Mouse (Mus musculus): ENCODE measurements around the gene Pde4d.
A peak's percentile ranks its signal among the peaks of the same experiment; 100 is the strongest.

Pde4d gene

DNA sequence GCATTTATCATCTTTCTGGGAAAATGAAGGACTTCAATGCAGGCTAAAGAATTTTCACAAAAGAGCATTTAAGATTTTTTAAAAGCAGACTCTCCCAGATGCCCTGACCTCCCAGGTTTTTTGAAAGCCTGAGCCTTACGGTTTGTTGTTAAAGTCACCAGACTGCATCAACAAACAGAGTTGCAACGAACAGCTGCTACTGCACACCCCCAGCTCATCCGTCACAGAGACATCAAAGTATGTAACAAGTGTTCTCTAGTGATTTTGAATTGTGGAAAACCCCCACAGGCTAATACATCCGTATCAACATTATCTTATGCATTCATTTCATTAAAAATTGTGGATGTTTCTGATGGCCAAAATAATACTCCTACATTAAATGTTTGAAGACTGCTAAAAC is 841.2 kb downstream of the Pde4d start:
- no peak for DNase-seq (ENCODE audit: low read depth, low spot score)

DNA sequence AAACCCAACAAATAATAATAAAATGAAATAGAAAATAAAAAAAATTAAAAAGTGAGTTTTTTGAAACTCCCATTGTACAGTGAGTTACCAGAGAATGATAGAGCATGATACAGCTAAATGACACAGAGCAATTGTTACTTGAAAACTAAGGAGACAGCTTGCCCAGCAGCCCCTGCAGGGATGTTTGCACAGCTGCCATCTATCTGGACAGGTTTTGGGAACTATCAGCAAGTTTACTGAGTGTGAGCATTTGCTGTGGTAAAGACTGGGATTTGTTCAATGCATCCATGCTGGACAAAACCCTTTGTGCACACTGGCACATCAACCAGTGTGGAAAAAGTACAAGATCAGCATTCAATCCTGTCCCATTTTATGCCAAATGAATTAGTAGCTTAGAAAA is 843.3 kb downstream of the Pde4d start:
- DNase-seq (ENCODE audit: low read depth, low spot score) = no peak

DNA sequence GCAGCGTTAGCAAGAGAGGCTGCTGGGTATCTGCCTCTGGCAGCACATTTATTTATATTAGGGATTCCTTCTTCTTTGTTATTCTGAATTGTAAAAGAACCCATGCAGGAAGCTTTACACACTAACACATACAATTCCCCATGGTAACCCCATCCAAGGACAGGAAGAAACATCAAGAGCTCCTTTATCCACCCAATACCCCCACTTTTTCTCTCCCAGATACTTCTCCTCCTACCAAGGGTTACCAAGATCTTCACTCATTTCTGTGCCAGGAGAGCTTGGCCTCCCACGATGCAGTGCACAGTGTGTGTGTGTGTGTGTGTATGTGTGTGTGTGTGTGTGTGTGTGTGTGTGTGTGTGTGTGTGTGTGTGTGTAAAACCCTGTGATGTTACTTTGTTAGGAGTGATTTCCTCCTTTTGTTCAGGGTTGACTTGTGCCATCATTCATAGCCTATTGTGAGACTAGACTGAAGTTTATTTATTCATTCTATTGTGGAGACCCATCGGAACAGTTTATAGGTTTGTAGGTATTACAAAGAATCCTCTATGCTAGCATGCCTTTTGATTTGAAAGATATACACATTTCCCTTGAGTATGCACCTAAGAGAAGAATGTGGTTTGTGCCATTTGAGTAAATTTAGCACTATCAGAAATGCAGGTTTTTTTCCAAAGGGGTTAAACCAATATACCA is 846.7 kb downstream of the Pde4d start:
- no peak for DNase-seq (ENCODE audit: low read depth, low spot score)

DNA sequence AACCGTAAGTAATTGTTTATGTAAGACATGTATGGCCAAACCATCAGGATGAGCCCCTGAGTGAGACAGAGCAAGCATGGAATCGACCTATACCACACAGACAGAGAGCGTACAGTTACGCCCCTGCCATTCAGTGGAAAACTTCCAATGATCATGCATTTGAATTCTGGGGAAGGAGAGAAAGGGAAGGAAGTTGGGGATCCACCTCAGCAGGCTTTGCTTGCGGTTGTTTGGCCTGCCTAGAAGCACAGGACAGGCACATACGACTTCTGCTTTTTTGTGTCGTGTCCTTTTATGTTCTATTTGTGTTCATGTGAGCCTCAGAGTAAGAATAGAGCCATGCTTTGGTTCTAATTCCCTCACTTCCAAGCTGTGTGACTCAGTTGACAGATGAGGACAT is 849.1 kb downstream of the Pde4d start:
- no peak for DNase-seq (ENCODE audit: low read depth, low spot score)

DNA sequence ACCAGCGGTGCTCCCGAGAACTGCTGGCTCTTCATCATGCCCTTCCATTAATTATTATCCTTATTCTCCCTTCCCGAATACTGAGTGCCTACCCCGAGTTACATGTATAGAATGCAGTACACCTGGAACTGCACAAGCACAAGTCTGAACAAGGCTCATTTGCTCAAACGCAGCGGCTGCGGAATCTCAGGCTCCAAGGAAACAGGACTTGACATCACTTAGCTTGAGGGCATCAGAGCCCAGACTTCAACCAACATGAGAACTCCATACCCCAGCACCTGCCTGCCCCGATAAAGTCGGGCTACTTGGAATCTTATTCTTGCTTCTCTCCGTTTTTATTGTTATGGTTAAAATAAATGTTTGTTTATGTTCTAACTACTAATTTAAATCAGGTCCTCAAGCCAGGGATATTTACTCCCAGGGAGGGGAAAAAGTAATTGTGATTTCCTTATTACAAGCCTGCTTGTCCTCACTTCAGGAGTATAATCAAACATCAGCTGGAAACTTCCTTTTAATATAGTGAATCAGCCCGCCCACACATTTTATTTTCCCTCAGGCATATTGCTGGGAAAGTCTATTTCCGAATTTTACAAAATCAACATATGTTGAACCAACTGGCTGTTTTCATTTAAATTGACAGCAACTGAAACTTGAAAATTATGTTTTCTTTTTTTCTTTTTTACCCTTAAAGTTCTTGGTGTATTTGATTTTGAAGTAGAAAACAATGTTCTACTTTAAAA is 849.9 kb downstream of the Pde4d start:
- DNase-seq (ENCODE audit: low read depth, low spot score) = no peak

DNA sequence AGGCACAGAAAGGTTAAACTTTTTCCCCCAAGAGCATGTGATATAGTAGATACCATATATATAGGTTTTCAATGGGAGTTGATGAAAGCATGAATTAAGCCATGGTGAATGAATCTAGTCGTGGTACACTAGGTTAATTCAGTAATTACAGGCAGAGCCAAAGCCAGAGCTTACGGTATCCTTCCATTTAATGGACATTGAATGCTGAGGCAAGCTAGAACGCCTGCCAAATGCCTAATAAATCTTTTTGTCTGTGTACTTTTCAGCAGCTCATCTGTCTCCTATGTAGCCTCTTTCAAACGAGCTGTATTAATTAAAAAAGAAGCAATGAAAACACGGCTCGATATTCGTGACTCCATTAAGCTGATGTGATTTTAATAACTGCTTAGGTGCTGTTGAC is 862.8 kb downstream of the Pde4d start:
- DNase-seq (ENCODE audit: low read depth, low spot score) = no peak

DNA sequence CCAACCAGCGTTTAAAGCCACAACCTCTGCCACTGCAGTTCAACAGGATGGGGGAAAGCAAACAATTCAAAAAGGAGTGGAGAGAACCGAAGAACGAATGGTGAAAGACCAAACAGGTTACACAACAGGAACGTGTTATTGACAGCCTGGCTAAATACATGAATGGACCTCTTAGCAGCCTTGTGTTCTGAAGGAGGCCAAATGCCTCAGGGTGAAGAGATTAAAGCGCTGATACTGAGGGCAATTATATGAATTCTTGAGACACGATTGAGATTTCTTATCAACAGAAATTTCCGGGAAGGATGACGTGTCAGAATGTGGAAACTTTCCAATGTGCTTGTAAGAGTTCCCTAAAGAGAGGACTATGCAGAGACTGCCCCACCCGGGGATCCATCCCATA is 865.9 kb downstream of the Pde4d start:
- DNase-seq (ENCODE audit: low read depth, low spot score) = no peak

DNA sequence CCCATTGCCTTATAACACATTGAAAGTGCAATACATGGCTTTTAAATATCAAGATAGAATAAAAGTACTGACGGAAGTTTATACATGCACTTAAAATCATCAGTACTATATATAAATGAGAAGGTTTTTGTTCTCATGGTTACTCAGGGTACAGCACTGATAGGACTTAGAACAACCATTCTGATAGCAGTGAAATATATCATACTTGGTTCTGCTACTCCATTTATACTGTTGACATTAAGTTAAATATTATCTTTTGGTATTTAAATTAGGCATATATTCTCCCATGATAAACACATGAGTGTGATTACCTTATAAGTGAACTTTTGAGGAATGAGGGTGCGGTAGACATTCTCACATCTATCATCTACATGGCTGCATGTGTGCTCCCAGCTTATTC is 867.9 kb downstream of the Pde4d start:
- no peak for DNase-seq (ENCODE audit: low read depth, low spot score)

DNA sequence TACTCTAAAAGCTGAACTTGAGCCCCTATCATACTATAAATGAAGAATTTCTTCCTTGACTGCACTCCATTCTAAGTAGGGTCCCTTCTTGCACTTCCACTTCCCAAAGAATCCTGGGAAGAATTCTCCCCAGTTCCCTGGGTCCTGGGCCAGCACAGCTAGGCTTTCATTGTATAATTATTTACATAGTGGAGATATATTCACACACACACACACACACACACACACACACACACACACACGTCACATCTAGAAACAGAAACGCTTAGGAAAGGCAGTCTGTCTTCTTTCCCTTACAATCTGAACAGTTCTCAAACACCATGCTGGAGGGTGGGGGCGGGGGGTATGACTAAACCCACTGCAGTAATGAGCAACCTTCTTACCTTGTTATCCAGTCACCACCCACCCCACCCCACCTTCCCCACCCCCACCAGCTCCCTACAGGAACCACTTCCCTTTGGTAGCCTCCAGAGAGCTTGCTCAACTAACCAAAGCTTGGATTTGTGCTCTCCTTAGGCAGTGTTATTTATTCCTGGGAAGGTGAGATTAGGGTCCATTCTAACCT is 868.8 kb downstream of the Pde4d start:
- no peak for DNase-seq (ENCODE audit: low read depth, low spot score)

DNA sequence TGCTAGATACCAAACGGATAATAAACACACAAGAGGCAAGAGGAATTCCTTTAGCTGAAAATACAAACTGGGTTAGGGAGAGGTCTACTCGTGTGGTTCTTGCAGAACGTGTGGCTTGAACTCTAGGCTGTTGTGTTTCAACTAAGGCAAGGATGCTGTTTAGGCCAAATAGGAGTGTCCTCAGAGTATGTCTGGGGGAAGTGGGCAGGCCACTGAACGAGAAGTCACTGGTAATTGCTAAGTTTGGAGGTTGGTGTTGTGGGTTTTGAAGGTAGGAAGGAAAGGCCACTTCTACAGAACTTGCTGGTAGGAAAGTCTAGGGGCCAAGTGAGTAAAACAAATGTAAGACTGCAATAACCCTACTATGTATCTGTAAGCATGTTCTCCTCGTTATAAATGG is 876.3 kb downstream of the Pde4d start:
- DNase-seq (ENCODE audit: low read depth, low spot score) = no peak

DNA sequence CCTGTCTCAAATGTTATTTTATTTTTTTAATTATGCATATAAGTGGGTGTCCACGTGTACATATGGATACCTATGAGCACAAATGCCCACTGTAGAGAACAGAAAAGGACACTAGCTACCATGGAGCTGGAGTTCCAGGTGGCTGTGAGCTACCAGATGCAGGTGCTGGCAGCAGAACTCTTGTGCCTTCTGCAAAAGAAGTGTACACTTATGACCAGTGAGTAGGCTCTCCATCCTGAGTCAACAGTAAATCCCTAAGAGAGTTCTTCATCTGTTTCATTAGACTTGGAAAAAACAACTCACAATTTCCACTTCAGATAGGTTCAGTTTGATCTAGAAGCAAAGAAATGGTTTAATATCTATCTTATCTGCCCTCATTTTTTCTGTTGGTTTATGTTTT is 881.8 kb downstream of the Pde4d start:
- DNase-seq (ENCODE audit: low read depth, low spot score) = no peak

DNA sequence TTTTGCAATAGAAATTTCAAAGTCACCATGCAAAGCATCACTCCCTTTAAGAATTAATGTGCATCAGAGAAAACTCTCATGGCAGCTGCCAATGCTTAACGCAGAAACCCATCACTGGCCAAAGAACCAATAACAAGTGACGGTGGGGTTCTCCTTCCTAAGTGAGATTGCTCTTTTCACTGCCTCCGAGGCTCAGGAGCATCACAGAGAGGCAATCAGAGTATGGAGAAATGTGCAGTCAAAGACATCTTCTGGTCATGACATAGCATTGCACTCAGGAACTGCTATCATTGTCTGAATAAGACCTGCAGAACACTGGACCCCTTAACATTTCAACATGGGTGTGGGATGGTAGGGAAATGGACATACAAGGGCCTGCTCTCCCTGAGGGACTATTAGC is 892.2 kb downstream of the Pde4d start:
- DNase-seq (ENCODE audit: low read depth, low spot score) = no peak

DNA sequence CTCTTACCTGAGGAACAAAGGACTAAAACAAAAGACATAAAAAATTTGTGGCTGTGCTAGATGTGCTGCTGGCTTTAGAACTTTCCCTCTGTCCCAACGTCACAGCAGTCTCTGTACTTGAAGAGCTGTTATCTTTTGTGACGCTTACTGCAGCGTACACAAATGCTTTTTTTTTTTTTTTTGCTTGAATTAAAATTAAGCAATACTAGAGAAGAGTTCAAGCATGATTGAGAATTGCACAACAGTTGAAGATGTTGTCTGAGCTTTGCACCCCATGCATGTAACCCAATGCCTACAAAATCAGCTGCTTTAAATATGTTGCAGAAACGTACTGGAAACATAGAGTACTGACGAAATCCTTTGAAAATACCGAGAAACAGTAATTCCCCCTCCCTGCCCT is 892.7 kb downstream of the Pde4d start:
- DNase-seq (ENCODE audit: low read depth, low spot score) = no peak

DNA sequence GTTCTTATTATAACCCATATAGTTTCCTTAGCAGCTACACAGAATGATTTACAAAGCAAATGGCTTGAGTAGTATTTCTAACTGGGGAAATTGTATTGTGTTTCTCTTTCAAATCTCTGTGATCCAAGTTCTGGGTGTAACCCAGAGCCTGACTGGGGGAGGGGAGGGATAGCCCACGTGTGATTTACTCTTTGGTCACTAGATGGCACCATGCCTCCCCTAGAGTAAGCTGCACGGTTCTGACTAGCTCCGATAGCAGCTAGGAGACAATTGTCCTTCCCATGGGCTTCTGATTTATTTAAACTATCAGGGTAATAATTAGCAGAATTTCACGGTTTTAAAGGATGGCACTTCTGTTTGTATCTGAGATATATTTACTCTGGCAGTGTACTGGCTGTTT is 893.8 kb downstream of the Pde4d start:
- DNase-seq (ENCODE audit: low read depth, low spot score) = peak; percentile 74

DNA sequence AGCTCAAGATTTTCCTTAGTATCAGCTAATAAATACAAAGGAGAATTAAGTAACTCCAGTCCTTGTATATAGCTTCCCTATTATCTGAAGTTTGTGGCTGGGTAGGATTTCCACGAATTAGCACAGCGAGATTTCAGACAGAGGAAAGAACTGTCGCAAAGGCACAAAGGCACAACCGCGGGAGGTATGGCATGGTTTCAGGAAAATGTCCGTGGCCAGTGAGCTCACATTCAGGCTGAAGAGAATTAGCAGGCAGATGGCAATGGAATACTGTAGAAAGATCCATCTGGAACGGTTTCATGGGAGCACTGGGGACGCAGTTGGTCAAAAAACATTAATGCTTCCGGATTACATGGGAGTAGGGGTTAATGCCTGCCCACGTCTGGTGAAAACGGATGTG is 898.0 kb downstream of the Pde4d start:
- no peak for DNase-seq (ENCODE audit: low read depth, low spot score)

DNA sequence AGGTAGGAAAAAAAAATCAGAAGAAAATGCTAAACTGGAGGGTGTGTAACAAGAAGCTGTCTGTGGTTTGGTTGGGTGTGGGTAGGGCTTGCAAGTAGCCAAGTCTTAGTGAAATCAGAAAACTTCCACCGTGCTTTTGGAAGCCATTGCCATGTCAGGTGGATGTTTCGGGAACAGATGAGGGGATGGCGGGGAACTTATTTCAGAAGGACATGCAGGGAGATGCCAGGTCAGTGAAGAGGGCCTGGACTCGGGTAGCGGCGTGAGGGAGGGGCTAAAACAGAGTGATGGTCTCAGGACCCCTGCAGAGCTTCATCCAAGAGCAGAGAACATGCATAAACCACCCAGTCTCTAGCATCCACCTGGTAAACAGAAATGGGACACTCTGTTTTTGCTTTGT is 898.6 kb downstream of the Pde4d start:
- no peak for DNase-seq (ENCODE audit: low read depth, low spot score)

DNA sequence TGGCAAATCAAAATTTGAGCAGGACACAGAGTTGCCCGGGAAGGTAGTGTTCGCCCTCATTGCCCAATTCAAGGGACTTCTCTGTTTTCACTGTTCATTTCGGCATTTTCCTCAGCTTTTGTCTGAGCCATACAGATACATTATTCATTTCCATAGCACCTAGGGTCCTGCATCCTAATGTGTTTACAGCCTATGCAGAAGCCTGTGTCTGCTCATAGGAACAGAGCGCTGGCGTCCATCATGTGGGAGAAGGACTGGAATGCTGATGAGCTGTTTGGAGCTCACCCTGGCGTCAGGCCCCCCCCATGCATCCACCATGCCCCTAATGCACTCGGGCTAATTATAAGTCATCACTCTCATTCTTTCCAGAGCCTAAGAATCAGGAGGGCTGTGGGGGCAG is 900.4 kb downstream of the Pde4d start:
- DNase-seq (ENCODE audit: low read depth, low spot score) = no peak

DNA sequence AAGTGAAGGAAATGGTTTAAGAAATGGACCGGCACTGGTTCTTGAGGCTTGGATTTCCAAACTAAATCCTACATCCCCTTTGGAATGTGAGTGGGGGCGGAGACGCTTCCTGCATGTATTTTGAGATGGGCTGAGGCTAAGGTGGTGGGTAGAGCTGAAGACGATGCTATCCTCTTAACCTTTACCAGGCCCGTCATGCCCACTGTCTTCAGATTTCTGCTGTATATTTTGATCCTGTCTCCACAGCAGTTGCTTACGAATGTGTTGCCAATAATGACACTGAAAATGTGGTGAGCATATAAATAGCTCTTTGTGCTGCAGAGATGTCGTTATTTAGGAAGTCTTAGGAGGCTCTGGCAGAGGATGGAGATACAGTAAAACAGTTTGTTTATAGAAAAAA is 904.3 kb downstream of the Pde4d start:
- no peak for DNase-seq (ENCODE audit: low read depth, low spot score)

DNA sequence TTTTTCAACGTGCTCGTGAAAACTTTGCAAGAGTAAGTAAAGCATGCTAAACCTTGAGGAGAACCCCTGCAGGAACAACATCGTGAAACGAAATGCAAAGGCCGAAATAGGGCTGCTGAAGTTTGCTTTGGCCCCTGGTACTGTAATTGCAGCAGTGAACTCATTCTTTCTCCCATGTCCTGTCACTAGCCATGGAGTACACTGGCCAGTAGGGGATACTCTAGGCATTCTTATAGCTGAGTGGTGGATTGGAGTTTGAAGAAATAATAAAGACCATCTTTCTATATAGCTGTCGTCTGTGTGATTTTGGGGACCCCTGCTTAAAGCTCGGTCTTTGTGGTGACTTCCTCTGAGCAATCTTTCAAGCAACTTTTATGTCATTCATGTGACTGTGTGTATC is 906.5 kb downstream of the Pde4d start:
- DNase-seq (ENCODE audit: low read depth, low spot score) = no peak

DNA sequence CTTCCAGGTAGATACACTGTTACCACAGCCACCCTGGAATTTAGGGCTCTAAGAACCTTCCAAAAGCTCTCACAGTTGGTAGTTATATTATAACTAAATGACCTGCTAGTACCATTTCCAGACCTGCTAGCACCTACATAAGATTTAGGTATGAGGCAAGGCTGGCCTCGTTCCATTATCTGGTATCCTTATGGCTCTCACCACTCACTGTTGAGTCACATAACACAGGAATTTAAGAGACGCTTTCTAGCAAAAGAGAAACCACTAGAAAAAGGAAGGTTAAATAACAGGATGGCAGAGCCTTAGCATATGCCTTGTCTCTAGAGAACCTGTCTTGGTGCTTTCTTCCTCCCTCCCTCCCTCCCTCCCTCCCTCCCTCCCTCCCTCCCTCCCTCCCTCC is 910.2 kb downstream of the Pde4d start:
- DNase-seq (ENCODE audit: low read depth, low spot score) = no peak

DNA sequence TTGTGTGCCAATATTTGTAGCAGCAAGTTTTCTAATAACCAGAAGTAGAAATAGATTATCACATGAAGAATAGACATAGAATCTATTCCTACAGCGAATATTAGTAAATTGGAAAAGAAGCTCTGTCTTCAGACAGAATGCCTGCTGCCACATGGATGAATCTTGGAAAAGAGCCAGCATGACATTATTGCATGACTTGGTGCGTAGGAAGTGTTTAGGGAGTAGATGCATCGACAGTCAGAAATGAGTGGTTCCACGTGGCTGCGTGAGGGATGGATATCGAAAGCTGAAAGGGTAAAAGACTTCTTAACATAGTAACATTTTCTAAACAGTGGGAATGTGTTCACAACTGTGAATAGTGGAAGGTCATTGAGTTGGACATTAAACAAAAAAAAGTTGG is 912.6 kb downstream of the Pde4d start:
- no peak for DNase-seq (ENCODE audit: low read depth, low spot score)

DNA sequence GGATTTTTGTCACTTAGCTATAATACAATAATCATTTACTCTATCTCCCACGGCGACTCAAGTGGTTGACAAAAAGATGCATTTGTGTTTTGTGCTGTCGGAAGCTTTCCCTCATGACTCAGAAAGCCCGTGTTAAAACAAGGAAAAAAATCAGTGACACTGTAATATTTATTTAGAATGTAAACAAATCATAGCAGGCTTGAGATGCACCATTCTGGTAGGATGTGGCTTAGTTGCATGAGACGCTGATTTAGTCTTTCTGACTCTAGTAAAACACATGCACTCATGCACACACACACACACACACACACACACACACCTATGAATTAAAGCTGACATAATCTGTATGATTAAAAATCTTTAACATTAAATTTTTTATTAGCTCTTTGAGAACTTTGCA is 924.7 kb downstream of the Pde4d start:
- no peak for DNase-seq (ENCODE audit: low read depth, low spot score)

DNA sequence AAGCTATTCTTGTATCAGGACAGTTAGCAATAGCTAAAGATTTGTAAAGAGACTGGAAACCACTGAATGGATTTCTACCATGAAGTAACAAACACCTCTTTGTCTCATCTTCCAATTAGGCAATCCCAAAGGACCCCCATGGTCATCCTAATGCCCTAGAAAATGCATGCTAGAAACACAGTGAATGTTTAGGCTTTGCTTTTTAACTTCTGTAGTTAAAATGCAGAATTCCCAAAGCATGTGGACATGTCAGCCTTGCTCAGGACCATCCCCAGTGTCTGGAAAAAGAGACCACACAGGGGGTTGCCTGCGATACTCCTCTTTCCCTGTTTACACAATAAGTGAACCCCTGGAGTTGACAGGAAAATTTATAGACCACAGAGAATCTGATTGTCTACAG is 926.9 kb downstream of the Pde4d start:
- no peak for DNase-seq (ENCODE audit: low read depth, low spot score)
